Mouse (Mus musculus) myocyte (in vitro differentiated cells): ENCODE measurements around the gene Scpep1. TPM values are rescaled to one million over a fixed set of nuclear protein-coding genes. Genes with fewer than 3 reads are reported as not detected.

Source experiments
- H3K27me3 ChIP-seq: one replicate; pipeline ENCODE4 v1.6.1; 2011; ENCODE audit not compliant: control insufficient read depth, insufficient read depth, insufficient read length
- H3K36me3 ChIP-seq: one replicate; pipeline ENCODE4 v1.6.1; 2011; ENCODE audit not compliant: control insufficient read depth, insufficient read depth
- H3K4me2 ChIP-seq: one replicate; pipeline ENCODE4 v1.6.1; 2011; ENCODE audit warnings: low read depth, control low read depth
- H3K4me3 ChIP-seq: one replicate; pipeline ENCODE4 v1.5.1; 2011; ENCODE audit warnings: mild to moderate bottlenecking, control low read depth, moderate library complexity
- H3K79me2 ChIP-seq: one replicate; pipeline ENCODE4 v1.6.1; 2011; ENCODE audit not compliant: control insufficient read depth, insufficient read depth
- H3ac ChIP-seq: one replicate; pipeline ENCODE4 v1.6.1; 2011; ENCODE audit not compliant: control insufficient read depth, insufficient read length
- CEBPB ChIP-seq: IDR thresholded peaks from 2 replicates; pipeline ENCODE4 v1.6.1; 2011; ENCODE audit warnings: mild to moderate bottlenecking, moderate library complexity; ENCODE audit not compliant: poor library complexity, insufficient read depth, severe bottlenecking
- E2F4 ChIP-seq: IDR thresholded peaks from one replicate; pipeline ENCODE4 v1.6.1; 2011; ENCODE audit warnings: mild to moderate bottlenecking, control low read depth, moderate library complexity; ENCODE audit not compliant: insufficient read depth
- MAX ChIP-seq: IDR thresholded peaks from one replicate; pipeline ENCODE4 v1.6.1; 2011; ENCODE audit warnings: low read depth, mild to moderate bottlenecking, control low read depth
- MYOD1 ChIP-seq, 3 experiments: IDR thresholded peaks; one replicate each; pipeline ENCODE4 v1.6.1; 2011; ENCODE audit warnings: control low read depth in 2 of 3, low read depth in 2 of 3, mild to moderate bottlenecking in 2 of 3, moderate library complexity in 1 of 3; ENCODE audit not compliant: insufficient read length in 2 of 3, control insufficient read depth in 1 of 3
- MYOG ChIP-seq, 3 experiments: IDR thresholded peaks; one replicate each; pipeline ENCODE4 v1.6.1; 2011; ENCODE audit warnings: control low read depth in 2 of 3, low read depth in 2 of 3, mild to moderate bottlenecking in 2 of 3; ENCODE audit not compliant: insufficient read length in 2 of 3, control insufficient read depth in 1 of 3, insufficient read depth in 1 of 3
- POLR2A ChIP-seq: IDR thresholded peaks from one replicate; pipeline ENCODE4 v1.6.1; 2011; ENCODE audit warnings: low read depth, mild to moderate bottlenecking, control low read depth, moderate library complexity; ENCODE audit not compliant: insufficient read length
- POLR2AphosphoS2 ChIP-seq: IDR thresholded peaks from one replicate; pipeline ENCODE4 v1.6.1; 2011; ENCODE audit warnings: low read depth, control low read depth; ENCODE audit not compliant: insufficient read length
- REST ChIP-seq: IDR thresholded peaks from one replicate; pipeline ENCODE4 v1.6.1; 2011; ENCODE audit warnings: mild to moderate bottlenecking, control low read depth, moderate library complexity; ENCODE audit not compliant: insufficient read depth, insufficient read length
- SRF ChIP-seq: IDR thresholded peaks from one replicate; pipeline ENCODE4 v1.6.1; 2011; ENCODE audit warnings: low read depth; ENCODE audit not compliant: control insufficient read depth, insufficient read length
- TCF12 ChIP-seq: IDR thresholded peaks from one replicate; pipeline ENCODE4 v1.6.1; 2011; ENCODE audit warnings: mild to moderate bottlenecking, control low read depth; ENCODE audit not compliant: poor library complexity, insufficient read depth, severe bottlenecking
- TCF3 ChIP-seq: IDR thresholded peaks from one replicate; pipeline ENCODE4 v1.6.1; 2011; ENCODE audit warnings: low read depth, control low read depth; ENCODE audit not compliant: insufficient read length
- USF1 ChIP-seq: IDR thresholded peaks from one replicate; pipeline ENCODE4 v1.6.1; 2011; ENCODE audit warnings: low read depth, mild to moderate bottlenecking, control low read depth, moderate library complexity
- polyA plus RNA-seq: library from polyadenylated mRNA; unstranded; fragments of >200 nt; fragmentation: generic; extraction: Trizol; gene quantifications from one replicate; pipeline ENCODE4 v1.2.1, GENCODE M21; 2012; ENCODE audit warnings: missing spikeins

Scpep1 gene
- polyA plus RNA-seq, 1 experiment: 172 TPM

- no peak for TF ChIP-seq SRF
- TF ChIP-seq MYOD1 (IDR thresholded peaks at IDR 0.05; ENCODE audit: control insufficient read depth in 1 of 3, insufficient read length in 2 of 3, low read depth in 2 of 3): no peak
- TF ChIP-seq TCF3: no peak
- no peak for TF ChIP-seq POLR2AphosphoS2
- TF ChIP-seq MAX: no peak
- TF ChIP-seq REST: no peak
- TF ChIP-seq USF1: no peak
- no peak for TF ChIP-seq MYOG (IDR thresholded peaks at IDR 0.05; ENCODE audit: control insufficient read depth in 1 of 3, insufficient read depth in 1 of 3, insufficient read length in 2 of 3, low read depth in 2 of 3)
- no peak for TF ChIP-seq E2F4
- no peak for TF ChIP-seq CEBPB
- no peaks in the 10 kb centered on the region for H3K27me3 ChIP-seq
- H3ac ChIP-seq: no peak overlapping the region
- no peak overlapping the region for H3K4me3 ChIP-seq
- H3K79me2 ChIP-seq: peaks cover 47% of the 10 kb centered on the region
- H3K4me2 ChIP-seq: no peak overlapping the region
- peaks cover 9% of the 10 kb centered on the region for H3K36me3 ChIP-seq
Observed at GRCm38 (mm10) chr11:88951576-88951975, 3.7 kb downstream of the Scpep1 start.

GRCm38 (mm10) chr11:88950640-88951250 lies 4.5 kb downstream of the Scpep1 start:
- Histone ChIP-seq H3ac (no peak overlapping the region), H3K4me2 (no peak overlapping the region), H3K79me2 (peaks cover 47% of the 10 kb centered on the region), H3K27me3 (no peaks in the 10 kb centered on the region), H3K4me3 (no peak overlapping the region), H3K36me3 (peaks cover 9% of the 10 kb centered on the region)
- TF ChIP-seq MAX (no peak), E2F4 (no peak), MYOG (IDR thresholded peaks at IDR 0.05; ENCODE audit: control insufficient read depth in 1 of 3, insufficient read depth in 1 of 3, insufficient read length in 2 of 3, low read depth in 2 of 3) (no peak), TCF12 (no peak), USF1 (no peak), POLR2A (no peak), SRF (no peak), MYOD1 (IDR thresholded peaks at IDR 0.05; ENCODE audit: control insufficient read depth in 1 of 3, insufficient read length in 2 of 3, low read depth in 2 of 3) (no peak), REST (no peak), POLR2AphosphoS2 (no peak), CEBPB (no peak), TCF3 (no peak)

GRCm38 (mm10) chr11:88949802-88950639 lies 5.2 kb downstream of the Scpep1 start:
- H3K4me3 ChIP-seq: no peak overlapping the region

GRCm38 (mm10) chr11:88948896-88949295 lies 6.4 kb downstream of the Scpep1 start:
- no peak for TF ChIP-seq TCF12
- TF ChIP-seq MYOD1 (IDR thresholded peaks at IDR 0.05; ENCODE audit: control insufficient read depth in 1 of 3, insufficient read length in 2 of 3, low read depth in 2 of 3): no peak
- no peak for TF ChIP-seq POLR2AphosphoS2
- TF ChIP-seq POLR2A: no peak
- no peak for TF ChIP-seq TCF3
- no peak for TF ChIP-seq USF1
- H3K27me3 ChIP-seq: no peaks in the 10 kb centered on the region
- no peak overlapping the region for H3K4me3 ChIP-seq
- peaks cover 14% of the 10 kb centered on the region for H3K36me3 ChIP-seq
- no peak overlapping the region for H3ac ChIP-seq
- H3K4me2 ChIP-seq: no peak overlapping the region
- H3K79me2 ChIP-seq: peaks cover 35% of the 10 kb centered on the region

More at GRCm38 (mm10) chr11:88949802-88950639, 5.2 kb downstream of the Scpep1 start:
- Histone ChIP-seq H3K79me2 (peaks cover 46% of the 10 kb centered on the region), H3K27me3 (no peaks in the 10 kb centered on the region), H3K4me2 (no peak overlapping the region), H3K36me3 (peaks cover 9% of the 10 kb centered on the region), H3ac (no peak overlapping the region)
- TF ChIP-seq POLR2A: no peak
- no peak for TF ChIP-seq TCF3
- TF ChIP-seq MYOG (IDR thresholded peaks at IDR 0.05; ENCODE audit: control insufficient read depth in 1 of 3, insufficient read depth in 1 of 3, insufficient read length in 2 of 3, low read depth in 2 of 3): no peak
- no peak for TF ChIP-seq TCF12
- no peak for TF ChIP-seq MAX
- TF ChIP-seq MYOD1 (IDR thresholded peaks at IDR 0.05; ENCODE audit: control insufficient read depth in 1 of 3, insufficient read length in 2 of 3, low read depth in 2 of 3): no peak
- TF ChIP-seq USF1: no peak
- TF ChIP-seq SRF: no peak
- no peak for TF ChIP-seq CEBPB
- no peak for TF ChIP-seq POLR2AphosphoS2
- TF ChIP-seq E2F4: no peak
- TF ChIP-seq REST: no peak
